Mouse (Mus musculus) common myeloid progenitor, adult 5-6 weeks (primary cell): Measurements from ENCODE around the gene Ndufs1. TPM values are rescaled to one million over a fixed set of nuclear protein-coding genes. Genes with fewer than 3 reads are reported as not detected.

Source experiments
- total RNA-seq: library from RNA; stranded (forward); fragments of 200-1000, 187-1606 nt; gene quantifications from 2 replicates; pipeline ENCODE4 v1.2.3, GENCODE M21; 2017

Gene Ndufs1
- total RNA-seq, 1 experiment from 2014 or later = 152 TPM

Other genes starting within 250 kb of the Ndufs1 start
- gene Ino80d, start 62.2 kb downstream of the Ndufs1 start, total RNA-seq = 27.0 and 30.2 TPM in 2 replicates
- 2,942 and 3,478 TPM in 2 replicates for gene Eef1b2, start within 50 bp of the Ndufs1 start, total RNA-seq
- not detected in 2 replicates for gene Gpr1, start 37.7 kb upstream of the Ndufs1 start, total RNA-seq
- gene Zdbf2, start 96.4 kb upstream of the Ndufs1 start, total RNA-seq = not detected in 2 replicates